Mouse (Mus musculus): Measurements from ENCODE around the gene C1qtnf7.

Gene C1qtnf7

GRCm38 (mm10) chr5:43625407-43625806 is 110.1 kb downstream of the C1qtnf7 start:
- DNase-seq = no peak

- no peak for DNase-seq
Observed at GRCm38 (mm10) chr5:43634071-43634601, 118.8 kb downstream of the C1qtnf7 start.

- peak; percentile 20 for DNase-seq
Observed at GRCm38 (mm10) chr5:43634602-43635081, 119.3 kb downstream of the C1qtnf7 start.

- DNase-seq = no peak
Observed at GRCm38 (mm10) chr5:43645020-43645419, 129.7 kb downstream of the C1qtnf7 start.

GRCm38 (mm10) chr5:43647098-43647774 is 131.9 kb downstream of the C1qtnf7 start:
- no peak for DNase-seq

- no peak for DNase-seq
Observed at GRCm38 (mm10) chr5:43661498-43661897, 146.2 kb downstream of the C1qtnf7 start.

- peak; percentile 15 for DNase-seq
Observed at GRCm38 (mm10) chr5:43661997-43662961, 146.9 kb downstream of the C1qtnf7 start, which contains the start of gene Cc2d2a. Gene Cc2d2a (plus strand): TSS chr5:43662346.

- no peak for DNase-seq
Observed at GRCm38 (mm10) chr5:43663531-43663930, 148.2 kb downstream of the C1qtnf7 start.

GRCm38 (mm10) chr5:43665144-43665543 is 149.8 kb downstream of the C1qtnf7 start:
- no peak for DNase-seq
